Mouse (Mus musculus) heart, adult 2 months (tissue): ENCODE results near the gene Krt12.
A peak's percentile ranks its signal among the peaks of the same experiment; 100 is the strongest.

Experiments
- CTCF ChIP-seq: fragments of 200-600 bp; IDR thresholded peaks from 2 replicates; pipeline ENCODE4 v1.8.1; 2022; ENCODE audit warnings: antibody characterized with exemption, mild to moderate bottlenecking, moderate library complexity
- POLR2A ChIP-seq: fragments of 200-500 bp; IDR thresholded peaks from 2 replicates; pipeline ENCODE4 v1.6.1; 2011; ENCODE audit warnings: mild to moderate bottlenecking, low read depth, low read length, control low read depth; ENCODE audit not compliant: insufficient read depth

GRCm38 (mm10) chr11:99385813-99386721, 36.0 kb downstream of the Krt12 start:
- TF ChIP-seq CTCF (no peak), POLR2A (peak; percentile 69)
